Mouse (Mus musculus): Measurements from ENCODE around the gene Lta. TPM values are rescaled to one million over a fixed set of nuclear protein-coding genes. Genes with fewer than 3 reads are reported as not detected.
A peak's percentile ranks its signal among the peaks of the same experiment; 100 is the strongest.

Lta gene
- polyA plus RNA-seq, 1 experiment from 2014 or later: 1.1 TPM

- Histone ChIP-seq H3K4me3 (ENCODE audit: low read depth, low read length) (no peak within 1 kb of the TSS), H3K36me3 (ENCODE audit: control insufficient read depth, insufficient read depth, low read length) (peaks cover 11% of the 10 kb centered on the region), H3K9me3 (replicated peaks; ENCODE audit: control insufficient read depth, low read length, poor library complexity, severe bottlenecking) (no peaks in the 10 kb centered on the region), H3K27ac (ENCODE audit: low read length) (no peak within 1 kb of the TSS), H3K4me2 (ENCODE audit: low read length) (peak within 1 kb of the TSS; percentile 97), H3K4me1 (ENCODE audit: control insufficient read depth, insufficient read depth, low read length) (peaks cover 22% of the 10 kb centered on the region), H3K9ac (ENCODE audit: low read depth, low read length) (no peak within 1 kb of the TSS), H3K27me3 (ENCODE audit: control insufficient read depth, insufficient read depth, low read depth, low read length) (no peaks in the 10 kb centered on the region)
- WGBS: 76% methylated on average over 18 of the region's 18 CpGs
- no peak for ATAC-seq
These were observed 28.2 kb upstream of the Lta start, which contains the start of gene Atp6v1g2 for GRCm38 (mm10) chr17:35233114-35233980. TSS of gene Atp6v1g2 (plus strand) at chr17:35233660.

- Histone ChIP-seq H3K9ac (ENCODE audit: low read depth, low read length) (no peak overlapping the region), H3K4me1 (ENCODE audit: control insufficient read depth, insufficient read depth, low read length) (peaks cover 22% of the 10 kb centered on the region), H3K9me3 (replicated peaks; ENCODE audit: control insufficient read depth, low read length, poor library complexity, severe bottlenecking) (no peaks in the 10 kb centered on the region), H3K4me2 (ENCODE audit: low read length) (no peak overlapping the region), H3K4me3 (ENCODE audit: low read depth, low read length) (no peak overlapping the region), H3K27me3 (ENCODE audit: control insufficient read depth, insufficient read depth, low read depth, low read length) (no peaks in the 10 kb centered on the region), H3K36me3 (ENCODE audit: control insufficient read depth, insufficient read depth, low read length) (peaks cover 11% of the 10 kb centered on the region), H3K27ac (ENCODE audit: low read length) (no peak overlapping the region)
- no peak for ATAC-seq
- WGBS: 92% methylated on average over 5 of the region's 5 CpGs
These were observed 27.5 kb upstream of the Lta start for GRCm38 (mm10) chr17:35232659-35233058.

DNA sequence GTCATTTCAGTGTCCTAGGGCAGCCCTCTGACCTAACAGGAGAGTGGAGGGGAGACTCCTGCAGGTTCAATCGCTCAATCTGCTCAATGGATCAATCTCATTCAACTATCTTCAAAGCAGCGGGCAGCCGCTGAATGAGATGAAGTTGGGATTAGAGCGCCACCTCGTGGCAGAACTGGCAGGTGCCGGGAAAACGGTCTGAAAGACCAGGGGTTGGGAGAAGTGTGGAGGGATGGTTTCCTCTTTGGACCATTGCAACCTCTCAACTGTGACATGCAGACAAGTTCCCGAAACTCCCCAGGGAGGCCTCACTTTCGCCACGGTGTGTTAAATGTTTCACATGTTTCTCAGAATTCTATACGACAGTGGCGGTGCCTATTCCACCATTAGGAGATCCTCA, 26.9 kb upstream of the Lta start:
- Histone ChIP-seq H3K4me1 (ENCODE audit: control insufficient read depth, insufficient read depth, low read length) (peaks cover 17% of the 10 kb centered on the region), H3K9ac (ENCODE audit: low read depth, low read length) (no peak overlapping the region), H3K36me3 (ENCODE audit: control insufficient read depth, insufficient read depth, low read length) (peaks cover 11% of the 10 kb centered on the region), H3K27me3 (ENCODE audit: control insufficient read depth, insufficient read depth, low read depth, low read length) (no peaks in the 10 kb centered on the region), H3K27ac (ENCODE audit: low read length) (no peak overlapping the region), H3K9me3 (replicated peaks; ENCODE audit: control insufficient read depth, low read length, poor library complexity, severe bottlenecking) (no peaks in the 10 kb centered on the region), H3K4me3 (ENCODE audit: low read depth, low read length) (no peak overlapping the region), H3K4me2 (ENCODE audit: low read length) (peak overlapping the region; percentile 2; the same call in 1 of the 2 replicates)
- WGBS: 13% methylated on average over 12 of the region's 12 CpGs
- no peak for ATAC-seq

GRCm38 (mm10) chr17:35231022-35231421, 25.9 kb upstream of the Lta start:
- H3K4me1 ChIP-seq (ENCODE audit: control insufficient read depth, insufficient read depth, low read length): peaks cover 14% of the 10 kb centered on the region
- H3K36me3 ChIP-seq (ENCODE audit: control insufficient read depth, insufficient read depth, low read length): peaks cover 11% of the 10 kb centered on the region
- WGBS: 94% methylated on average over 10 of the region's 10 CpGs
- ATAC-seq: no peak
- H3K4me3 ChIP-seq (ENCODE audit: low read depth, low read length): no peak overlapping the region
- H3K9ac ChIP-seq (ENCODE audit: low read depth, low read length): no peak overlapping the region
- H3K4me2 ChIP-seq (ENCODE audit: low read length): no peak overlapping the region
- H3K9me3 ChIP-seq (replicated peaks; ENCODE audit: control insufficient read depth, low read length, poor library complexity, severe bottlenecking): no peaks in the 10 kb centered on the region
- H3K27me3 ChIP-seq (ENCODE audit: control insufficient read depth, insufficient read depth, low read depth, low read length): no peaks in the 10 kb centered on the region
- H3K27ac ChIP-seq (ENCODE audit: low read length): no peak overlapping the region

GRCm38 (mm10) chr17:35226561-35227046, 21.5 kb upstream of the Lta start:
- no peak overlapping the region for H3K4me2 ChIP-seq (ENCODE audit: low read length)
- H3K36me3 ChIP-seq (ENCODE audit: control insufficient read depth, insufficient read depth, low read length): peaks cover 10% of the 10 kb centered on the region
- no peaks in the 10 kb centered on the region for H3K9me3 ChIP-seq (replicated peaks; ENCODE audit: control insufficient read depth, low read length, poor library complexity, severe bottlenecking)
- no peaks in the 10 kb centered on the region for H3K27me3 ChIP-seq (ENCODE audit: control insufficient read depth, insufficient read depth, low read depth, low read length)
- no peak for ATAC-seq
- no peak overlapping the region for H3K9ac ChIP-seq (ENCODE audit: low read depth, low read length)
- no peak overlapping the region for H3K27ac ChIP-seq (ENCODE audit: low read length)
- H3K4me1 ChIP-seq (ENCODE audit: control insufficient read depth, insufficient read depth, low read length): no peaks in the 10 kb centered on the region; the same call in 1 of the 2 replicates
- 82% methylated on average over 14 of the region's 14 CpGs for WGBS
- H3K4me3 ChIP-seq (ENCODE audit: low read depth, low read length): no peak overlapping the region

GRCm38 (mm10) chr17:35225456-35225855, 20.3 kb upstream of the Lta start:
- no peak overlapping the region for H3K4me2 ChIP-seq (ENCODE audit: low read length)
- H3K4me1 ChIP-seq (ENCODE audit: control insufficient read depth, insufficient read depth, low read length): no peaks in the 10 kb centered on the region
- no peak overlapping the region for H3K4me3 ChIP-seq (ENCODE audit: low read depth, low read length)
- ATAC-seq: no peak
- WGBS: 96% methylated on average over 5 of the region's 5 CpGs
- H3K27me3 ChIP-seq (ENCODE audit: control insufficient read depth, insufficient read depth, low read depth, low read length): no peaks in the 10 kb centered on the region
- peaks cover 10% of the 10 kb centered on the region for H3K36me3 ChIP-seq (ENCODE audit: control insufficient read depth, insufficient read depth, low read length)
- H3K9me3 ChIP-seq (replicated peaks; ENCODE audit: control insufficient read depth, low read length, poor library complexity, severe bottlenecking): no peaks in the 10 kb centered on the region
- H3K27ac ChIP-seq (ENCODE audit: low read length): no peak overlapping the region
- H3K9ac ChIP-seq (ENCODE audit: low read depth, low read length): no peak overlapping the region

DNA sequence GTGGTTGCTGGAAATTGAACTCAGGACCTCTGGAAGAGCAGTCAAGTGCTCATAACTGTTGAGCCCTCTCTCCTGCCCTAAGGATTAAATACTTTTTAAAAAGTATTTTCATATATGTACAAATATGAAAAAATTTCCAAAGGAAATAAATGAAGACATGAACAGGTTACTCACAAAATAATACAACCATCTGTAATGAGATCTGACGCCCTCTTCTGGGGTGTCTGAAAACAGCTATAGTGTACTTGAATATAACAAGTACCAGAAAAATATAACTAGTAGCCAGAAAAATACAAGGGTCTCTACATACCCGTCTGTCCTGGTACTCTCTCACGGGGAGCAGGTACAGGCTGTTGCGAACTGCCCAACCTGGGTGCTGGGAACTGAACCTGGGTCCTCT, 19.5 kb upstream of the Lta start:
- peaks cover 15% of the 10 kb centered on the region for H3K36me3 ChIP-seq (ENCODE audit: control insufficient read depth, insufficient read depth, low read length)
- 92% methylated on average over 4 of the region's 4 CpGs for WGBS

GRCm38 (mm10) chr17:35222299-35222698, 17.1 kb upstream of the Lta start:
- Histone ChIP-seq H3K27ac (ENCODE audit: low read length) (no peak overlapping the region), H3K36me3 (ENCODE audit: control insufficient read depth, insufficient read depth, low read length) (peaks cover 11% of the 10 kb centered on the region; the same call in 1 of the 2 replicates), H3K4me2 (ENCODE audit: low read length) (no peak overlapping the region), H3K9ac (ENCODE audit: low read depth, low read length) (no peak overlapping the region), H3K9me3 (replicated peaks; ENCODE audit: control insufficient read depth, low read length, poor library complexity, severe bottlenecking) (no peaks in the 10 kb centered on the region), H3K27me3 (ENCODE audit: control insufficient read depth, insufficient read depth, low read depth, low read length) (no peaks in the 10 kb centered on the region), H3K4me3 (ENCODE audit: low read depth, low read length) (no peak overlapping the region), H3K4me1 (ENCODE audit: control insufficient read depth, insufficient read depth, low read length) (no peaks in the 10 kb centered on the region)
- WGBS: 86% methylated on average over 6 of the region's 6 CpGs
- no peak for ATAC-seq

More for the DNA sequence above, 19.5 kb upstream of the Lta start:
- Histone ChIP-seq H3K27me3 (ENCODE audit: control insufficient read depth, insufficient read depth, low read depth, low read length) (no peaks in the 10 kb centered on the region), H3K4me3 (ENCODE audit: low read depth, low read length) (no peak overlapping the region), H3K4me1 (ENCODE audit: control insufficient read depth, insufficient read depth, low read length) (no peaks in the 10 kb centered on the region), H3K9ac (ENCODE audit: low read depth, low read length) (no peak overlapping the region), H3K9me3 (replicated peaks; ENCODE audit: control insufficient read depth, low read length, poor library complexity, severe bottlenecking) (no peaks in the 10 kb centered on the region), H3K4me2 (ENCODE audit: low read length) (no peak overlapping the region), H3K27ac (ENCODE audit: low read length) (no peak overlapping the region)
- ATAC-seq: no peak
